Mouse (Mus musculus): ENCODE results near the gene Bad. TPM values are rescaled to one million over a fixed set of nuclear protein-coding genes. Genes with fewer than 3 reads are reported as not detected.

The Bad gene
- total RNA-seq, 2 experiments from 2014 or later: 37.8 to 44.4 TPM

Small RNAs within 50 kb of the gene (microRNA-seq; reads per million reads assigned to microRNA genes)
- gene Mir6990: 6.0 to 6.2 reads per million in 2 experiments

Other genes with a start within 250 kb of the Bad start
- gene Rps6ka4, start 101.2 kb upstream of the Bad start, total RNA-seq (2021): 10 to 100 TPM; 36.2 to 43.7 TPM
- 10 to 100 TPM; 13.8 to 16.1 TPM for gene Ccdc88b, start 83.7 kb upstream of the Bad start, total RNA-seq (2021)
- gene Trmt112, start 32.2 kb upstream of the Bad start, total RNA-seq (2021): 10 to 100 TPM; 43.1 to 53.9 TPM
- 100 to 1,000 TPM; 383 to 385 TPM for gene Prdx5, start 31.8 kb upstream of the Bad start, total RNA-seq (2021)
- 10 to 100 TPM; 59.5 to 59.6 TPM for gene Esrra, start 20.0 kb upstream of the Bad start, total RNA-seq (2021)
- gene Catsperz, start 16.5 kb upstream of the Bad start, total RNA-seq (2021): 10 to 100 TPM in 1 of 2 experiments, 1 to 10 TPM in 1; 8.2 to 12.6 TPM
- 10 to 100 TPM; 15.4 to 17.0 TPM for gene Kcnk4, start 7.3 kb upstream of the Bad start, total RNA-seq (2021)
- 100 to 1,000 TPM; 105 to 108 TPM for gene Gpr137, start 619 bp downstream of the Bad start, total RNA-seq (2021)
- 10 to 100 TPM; 60.8 to 61.9 TPM for gene Ppp1r14b, start 33.1 kb downstream of the Bad start, total RNA-seq (2021)
- gene Plcb3, start 34.6 kb downstream of the Bad start, total RNA-seq (2021): 10 to 100 TPM; 13.3 to 14.4 TPM
- 10 to 100 TPM; 94.2 to 94.6 TPM for gene Fkbp2, start 38.6 kb downstream of the Bad start, total RNA-seq (2021)
- 10 to 100 TPM; 95.2 to 95.4 TPM for gene Vegfb, start 45.8 kb downstream of the Bad start, total RNA-seq (2021)
- 10 to 100 TPM; 24.7 to 27.9 TPM for gene Dnajc4, start 50.7 kb downstream of the Bad start, total RNA-seq (2021)
- 10 to 100 TPM; 12.7 to 14.0 TPM for gene Nudt22, start 54.3 kb downstream of the Bad start, total RNA-seq (2021)
- gene Trpt1, start 54.3 kb downstream of the Bad start, total RNA-seq (2021): 10 to 100 TPM; 17.2 to 17.8 TPM
- 1 to 10 TPM; 4.2 to 5.1 TPM for gene Fermt3, start 77.6 kb downstream of the Bad start, total RNA-seq (2021)
- 100 to 1,000 TPM; 218 to 230 TPM for gene Stip1, start 98.1 kb downstream of the Bad start, total RNA-seq (2021)
- gene Macrod1, start 114.9 kb downstream of the Bad start, total RNA-seq (2021): 10 to 100 TPM; 22.9 to 23.7 TPM
- gene Flrt1, start 163.9 kb downstream of the Bad start, total RNA-seq (2021): 10 to 100 TPM; 21.6 to 22.0 TPM